Mouse (Mus musculus) liver, embryonic 11.5 days (tissue): ENCODE results near the gene Ak4. TPM values are rescaled to one million over a fixed set of nuclear protein-coding genes. Genes with fewer than 3 reads are reported as not detected.

Experiments
- polyA plus RNA-seq: library from polyadenylated mRNA; unstranded; fragments of >200 nt; fragmentation: Nextera tagmentation; extraction: Ambion mirVana; gene quantifications from 2 replicates; pipeline ENCODE4 v1.2.1, GENCODE M21; 2014

Gene Ak4
- polyA plus RNA-seq, 1 experiment from 2014 or later = 14.8 TPM

Other genes with a start within 250 kb of the Ak4 start
- 80.0 and 83.0 TPM in 2 replicates for gene Jak1, start 154.0 kb upstream of the Ak4 start, polyA plus RNA-seq
- gene Dnajc6, start 77.4 kb downstream of the Ak4 start, polyA plus RNA-seq = 0.14 and 0.22 TPM in 2 replicates
- gene Leprot, start 228.4 kb downstream of the Ak4 start, polyA plus RNA-seq = 70.8 and 79.0 TPM in 2 replicates